Mouse (Mus musculus) liver, adult 2 months (tissue): Measurements from ENCODE around the gene Itgb8.

Experiments used
- CTCF ChIP-seq: fragments of 200-500 bp; IDR thresholded peaks from 2 replicates; pipeline ENCODE4 v1.5.1; 2011; ENCODE audit warnings: low read depth, low read length, control low read depth
- POLR2A ChIP-seq: fragments of 200-500 bp; IDR thresholded peaks from 2 replicates; pipeline ENCODE4 v1.6.1; 2011; ENCODE audit warnings: low read length, control low read depth; ENCODE audit not compliant: insufficient read depth; ENCODE audit errors: extremely low read depth

DNA sequence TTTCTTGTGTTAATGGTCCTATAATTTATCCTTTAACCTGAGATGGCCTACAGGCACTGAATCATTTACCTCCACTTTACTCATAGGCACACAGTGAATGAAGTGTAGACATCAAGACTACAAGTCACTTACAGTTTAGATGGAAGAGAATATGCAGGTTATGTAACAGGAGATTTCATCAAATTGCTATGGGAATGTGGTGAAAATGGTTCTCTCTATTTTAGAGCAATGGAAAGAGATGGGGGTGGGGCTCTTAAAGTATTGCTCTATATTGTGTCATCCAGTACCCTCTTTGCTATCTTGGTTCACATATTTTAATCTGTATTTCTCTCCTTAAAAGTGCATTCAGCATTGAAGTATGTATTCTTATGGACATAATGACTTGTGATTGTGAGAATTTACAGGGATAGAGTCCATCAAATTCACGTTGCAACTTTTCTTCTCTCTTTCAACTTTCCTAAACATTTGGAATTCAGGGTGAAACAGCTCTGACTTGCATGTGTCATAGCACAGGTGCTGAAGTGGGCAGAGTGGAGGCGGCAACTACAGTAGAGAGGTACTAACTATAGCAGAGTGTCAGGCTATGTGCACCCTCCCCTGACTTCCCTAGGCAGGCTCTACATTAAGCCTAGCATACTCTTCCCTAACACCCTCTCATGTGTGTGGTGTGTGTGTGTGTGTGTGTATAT is 29.1 kb downstream of the Itgb8 start:
- TF ChIP-seq POLR2A (no peak), CTCF (no peak)
